Mouse (Mus musculus): ENCODE measurements around the gene 1700021F05Rik. TPM values are rescaled to one million over a fixed set of nuclear protein-coding genes. Genes with fewer than 3 reads are reported as not detected.

The 1700021F05Rik gene
- polyA plus RNA-seq, 1 experiment from 2014 or later, result 57.2 TPM

- H3K27me3 ChIP-seq (ENCODE audit: control insufficient read depth, insufficient read depth, low read length), result no peaks in the 10 kb centered on the region
- H3K4me3 ChIP-seq (ENCODE audit: low read depth, low read length), result no peak overlapping the region
- no peak overlapping the region for H3K4me2 ChIP-seq (replicated peaks; ENCODE audit: low read depth, low read length)
- no peaks in the 10 kb centered on the region for H3K9me3 ChIP-seq (ENCODE audit: control insufficient read depth, low read depth, low read length)
- 86% methylated on average over 5 of the region's 5 CpGs for WGBS
- no peak for ATAC-seq (ENCODE audit: insufficient number of reproducible peaks, insufficient read depth, low FRiP score, low read depth)
- H3K36me3 ChIP-seq (ENCODE audit: control insufficient read depth, insufficient read depth, low read length), result no peaks in the 10 kb centered on the region
- H3K4me1 ChIP-seq (ENCODE audit: control insufficient read depth, insufficient read depth, low read length), result no peaks in the 10 kb centered on the region
- H3K9ac ChIP-seq (replicated peaks; ENCODE audit: low read depth, low read length), result no peak overlapping the region
- H3K27ac ChIP-seq (ENCODE audit: low read length), result no peak overlapping the region
Measured at GRCm38 (mm10) chr10:43557630-43558165, 16.9 kb upstream of the 1700021F05Rik start.

GRCm38 (mm10) chr10:43551388-43551787 is 10.6 kb upstream of the 1700021F05Rik start:
- H3K4me3 ChIP-seq (ENCODE audit: low read depth, low read length), result no peak overlapping the region
- H3K27me3 ChIP-seq (ENCODE audit: control insufficient read depth, insufficient read depth, low read length), result no peaks in the 10 kb centered on the region
- WGBS, result 28% methylated on average over 3 of the region's 3 CpGs
- H3K4me1 ChIP-seq (ENCODE audit: control insufficient read depth, insufficient read depth, low read length), result no peaks in the 10 kb centered on the region
- no peak for ATAC-seq (ENCODE audit: insufficient number of reproducible peaks, insufficient read depth, low FRiP score, low read depth)
- H3K36me3 ChIP-seq (ENCODE audit: control insufficient read depth, insufficient read depth, low read length), result no peaks in the 10 kb centered on the region
- no peak overlapping the region for H3K4me2 ChIP-seq (replicated peaks; ENCODE audit: low read depth, low read length)
- H3K27ac ChIP-seq (ENCODE audit: low read length), result no peak overlapping the region
- H3K9ac ChIP-seq (replicated peaks; ENCODE audit: low read depth, low read length), result no peak overlapping the region
- no peaks in the 10 kb centered on the region for H3K9me3 ChIP-seq (ENCODE audit: control insufficient read depth, low read depth, low read length)

- Histone ChIP-seq H3K27me3 (ENCODE audit: control insufficient read depth, insufficient read depth, low read length) (no peaks in the 10 kb centered on the region), H3K36me3 (ENCODE audit: control insufficient read depth, insufficient read depth, low read length) (no peaks in the 10 kb centered on the region), H3K4me2 (replicated peaks; ENCODE audit: low read depth, low read length) (no peak overlapping the region), H3K4me1 (ENCODE audit: control insufficient read depth, insufficient read depth, low read length) (no peaks in the 10 kb centered on the region), H3K27ac (ENCODE audit: low read length) (no peak overlapping the region), H3K9ac (replicated peaks; ENCODE audit: low read depth, low read length) (no peak overlapping the region), H3K4me3 (ENCODE audit: low read depth, low read length) (no peak overlapping the region), H3K9me3 (ENCODE audit: control insufficient read depth, low read depth, low read length) (no peaks in the 10 kb centered on the region)
- ATAC-seq (ENCODE audit: insufficient number of reproducible peaks, insufficient read depth, low FRiP score, low read depth), result no peak
- 29% methylated on average over 3 of the region's 3 CpGs for WGBS
Measured at GRCm38 (mm10) chr10:43550923-43551322, 10.1 kb upstream of the 1700021F05Rik start.

DNA sequence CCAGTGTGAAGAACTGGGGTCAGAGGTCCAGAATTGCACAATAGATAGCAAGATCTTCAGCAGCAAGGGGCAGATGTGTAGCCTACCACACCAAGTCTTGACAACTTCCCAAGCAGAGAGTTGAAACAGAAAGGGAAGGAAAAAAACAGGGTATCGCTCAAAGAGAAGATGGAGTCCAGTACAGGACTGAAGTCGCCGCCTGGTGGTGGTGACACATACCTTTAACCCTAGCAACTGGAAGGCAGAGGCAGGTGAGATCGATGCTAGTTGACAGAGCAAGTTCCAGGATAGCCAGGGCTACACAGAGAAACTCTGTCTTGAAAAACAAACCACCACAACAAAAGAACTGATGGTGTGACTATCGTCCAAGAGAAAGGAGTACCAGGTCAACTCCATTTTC is 8.6 kb upstream of the 1700021F05Rik start:
- no peak overlapping the region for H3K9ac ChIP-seq (replicated peaks; ENCODE audit: low read depth, low read length)
- no peak overlapping the region for H3K27ac ChIP-seq (ENCODE audit: low read length)
- no peaks in the 10 kb centered on the region for H3K4me1 ChIP-seq (ENCODE audit: control insufficient read depth, insufficient read depth, low read length)
- H3K27me3 ChIP-seq (ENCODE audit: control insufficient read depth, insufficient read depth, low read length), result no peaks in the 10 kb centered on the region
- H3K4me2 ChIP-seq (replicated peaks; ENCODE audit: low read depth, low read length), result no peak overlapping the region
- no peaks in the 10 kb centered on the region for H3K36me3 ChIP-seq (ENCODE audit: control insufficient read depth, insufficient read depth, low read length)
- no peak for ATAC-seq (ENCODE audit: insufficient number of reproducible peaks, insufficient read depth, low FRiP score, low read depth)
- WGBS, result 58% methylated on average over 5 of the region's 5 CpGs
- H3K4me3 ChIP-seq (ENCODE audit: low read depth, low read length), result no peak overlapping the region
- H3K9me3 ChIP-seq (ENCODE audit: control insufficient read depth, low read depth, low read length), result no peaks in the 10 kb centered on the region

DNA sequence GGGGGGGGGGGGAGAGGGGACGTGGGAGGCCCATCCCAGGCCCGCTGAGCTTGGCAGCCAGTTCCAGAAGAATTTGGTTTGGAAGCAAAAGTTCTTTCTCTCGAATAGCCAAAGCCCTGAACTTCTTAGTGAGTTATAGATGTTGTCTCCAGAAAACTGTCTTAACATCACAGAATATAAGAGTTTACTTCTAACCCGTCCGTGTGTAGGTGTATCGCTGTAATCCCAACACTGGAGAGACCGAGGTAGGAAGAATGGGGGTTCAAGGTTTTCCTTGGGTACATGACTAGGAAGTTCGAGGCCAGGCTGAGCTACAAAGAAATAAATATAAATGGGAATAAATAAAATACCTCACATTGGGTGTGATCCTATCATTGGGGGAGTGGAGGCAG is 355 bp upstream of the 1700021F05Rik start:
- no peak overlapping the region; the same call in 1 of the 2 replicates for H3K4me2 ChIP-seq (replicated peaks; ENCODE audit: low read depth, low read length)
- peaks cover 3% of the 10 kb centered on the region; the same call in 1 of the 2 replicates for H3K36me3 ChIP-seq (ENCODE audit: control insufficient read depth, insufficient read depth, low read length)
- H3K4me1 ChIP-seq (ENCODE audit: control insufficient read depth, insufficient read depth, low read length), result peaks cover 13% of the 10 kb centered on the region
- WGBS, result 35% methylated on average over 8 of the region's 8 CpGs
- H3K4me3 ChIP-seq (ENCODE audit: low read depth, low read length), result peak overlapping the region; percentile 69; the same call in 1 of the 2 replicates
- no peak overlapping the region for H3K9ac ChIP-seq (replicated peaks; ENCODE audit: low read depth, low read length)
- ATAC-seq (ENCODE audit: insufficient number of reproducible peaks, insufficient read depth, low FRiP score, low read depth), result 0 out of 2 replicates have a peak, but pooled peaks have one; percentile 1
- no peaks in the 10 kb centered on the region for H3K27me3 ChIP-seq (ENCODE audit: control insufficient read depth, insufficient read depth, low read length)
- no peak overlapping the region for H3K27ac ChIP-seq (ENCODE audit: low read length)
- H3K9me3 ChIP-seq (ENCODE audit: control insufficient read depth, low read depth, low read length), result no peaks in the 10 kb centered on the region

GRCm38 (mm10) chr10:43539746-43540310 is 966 bp downstream of the 1700021F05Rik start:
- H3K4me1 ChIP-seq (ENCODE audit: control insufficient read depth, insufficient read depth, low read length), result peaks cover 13% of the 10 kb centered on the region
- H3K9ac ChIP-seq (replicated peaks; ENCODE audit: low read depth, low read length), result peak overlapping the region; percentile 87
- H3K4me2 ChIP-seq (replicated peaks; ENCODE audit: low read depth, low read length), result peak overlapping the region; percentile 59
- no peaks in the 10 kb centered on the region for H3K9me3 ChIP-seq (ENCODE audit: control insufficient read depth, low read depth, low read length)
- no peaks in the 10 kb centered on the region for H3K27me3 ChIP-seq (ENCODE audit: control insufficient read depth, insufficient read depth, low read length)
- 16% methylated on average over 12 of the region's 12 CpGs for WGBS
- peaks cover 3% of the 10 kb centered on the region; the same call in 1 of the 2 replicates for H3K36me3 ChIP-seq (ENCODE audit: control insufficient read depth, insufficient read depth, low read length)
- H3K27ac ChIP-seq (ENCODE audit: low read length), result no peak overlapping the region; the same call in 1 of the 2 replicates
- H3K4me3 ChIP-seq (ENCODE audit: low read depth, low read length), result peak overlapping the region; percentile 69
- ATAC-seq (ENCODE audit: insufficient number of reproducible peaks, insufficient read depth, low FRiP score, low read depth), result no peak

- no peaks in the 10 kb centered on the region for H3K27me3 ChIP-seq (ENCODE audit: control insufficient read depth, insufficient read depth, low read length)
- no peak overlapping the region for H3K9ac ChIP-seq (replicated peaks; ENCODE audit: low read depth, low read length)
- 83% methylated on average over 5 of the region's 5 CpGs for WGBS
- peaks cover 13% of the 10 kb centered on the region for H3K4me1 ChIP-seq (ENCODE audit: control insufficient read depth, insufficient read depth, low read length)
- H3K4me2 ChIP-seq (replicated peaks; ENCODE audit: low read depth, low read length), result no peak overlapping the region
- ATAC-seq (ENCODE audit: insufficient number of reproducible peaks, insufficient read depth, low FRiP score, low read depth), result no peak
- H3K9me3 ChIP-seq (ENCODE audit: control insufficient read depth, low read depth, low read length), result no peaks in the 10 kb centered on the region
- peaks cover 3% of the 10 kb centered on the region; the same call in 1 of the 2 replicates for H3K36me3 ChIP-seq (ENCODE audit: control insufficient read depth, insufficient read depth, low read length)
- no peak overlapping the region for H3K4me3 ChIP-seq (ENCODE audit: low read depth, low read length)
- no peak overlapping the region for H3K27ac ChIP-seq (ENCODE audit: low read length)
Measured at GRCm38 (mm10) chr10:43538831-43539230, 2.0 kb downstream of the 1700021F05Rik start.

- Histone ChIP-seq H3K4me2 (replicated peaks; ENCODE audit: low read depth, low read length) (no peak overlapping the region), H3K27ac (ENCODE audit: low read length) (no peak overlapping the region), H3K4me3 (ENCODE audit: low read depth, low read length) (no peak overlapping the region), H3K36me3 (ENCODE audit: control insufficient read depth, insufficient read depth, low read length) (peaks cover 3% of the 10 kb centered on the region; the same call in 1 of the 2 replicates), H3K9ac (replicated peaks; ENCODE audit: low read depth, low read length) (no peak overlapping the region), H3K9me3 (ENCODE audit: control insufficient read depth, low read depth, low read length) (no peaks in the 10 kb centered on the region), H3K27me3 (ENCODE audit: control insufficient read depth, insufficient read depth, low read length) (no peaks in the 10 kb centered on the region), H3K4me1 (ENCODE audit: control insufficient read depth, insufficient read depth, low read length) (peaks cover 13% of the 10 kb centered on the region)
- no peak for ATAC-seq (ENCODE audit: insufficient number of reproducible peaks, insufficient read depth, low FRiP score, low read depth)
- 91% methylated on average over 7 of the region's 7 CpGs for WGBS
Measured at GRCm38 (mm10) chr10:43537652-43538051, 3.1 kb downstream of the 1700021F05Rik start.

All from stomach, embryonic 14.5 days (tissue).